Mouse (Mus musculus) forebrain, embryonic 16.5 days (tissue): ENCODE data around the gene Ppp2r2c. TPM values are rescaled to one million over a fixed set of nuclear protein-coding genes. Genes with fewer than 3 reads are reported as not detected.

Source experiments
- ATAC-seq: fragments of 200-750 bp; cut with Nextera tagmentation; 2 replicates; pipeline ENCODE4 v1.8.0; 2017; ENCODE audit warnings: mild to moderate bottlenecking, moderate library complexity
- H3K27ac ChIP-seq: fragments of 300-500 bp; sonication (generic); 2 replicates; pipeline ENCODE4 v1.5.1; 2014; ENCODE audit warnings: low read length, control low read depth
- H3K27me3 ChIP-seq: fragments of 300-500 bp; sonication (generic); replicated peaks from 2 replicates; pipeline ENCODE4 v1.6.1; 2014; ENCODE audit warnings: low read length; ENCODE audit not compliant: control insufficient read depth, insufficient read depth
- H3K36me3 ChIP-seq: fragments of 300-500 bp; sonication (generic); 2 replicates; pipeline ENCODE4 v1.6.1; 2014; ENCODE audit not compliant: control insufficient read depth, insufficient read depth
- H3K4me1 ChIP-seq: fragments of 300-500 bp; sonication (generic); replicated peaks from 2 replicates; pipeline ENCODE4 v1.6.1; 2014; ENCODE audit warnings: low read length; ENCODE audit not compliant: control insufficient read depth, insufficient read depth
- H3K4me2 ChIP-seq: fragments of 300-500 bp; sonication (generic); 2 replicates; pipeline ENCODE4 v1.6.1; 2014; ENCODE audit warnings: mild to moderate bottlenecking, low read length, control low read depth
- H3K4me3 ChIP-seq: fragments of 300-500 bp; sonication (generic); replicated peaks from 2 replicates; pipeline ENCODE4 v1.5.1; 2014; ENCODE audit warnings: mild to moderate bottlenecking, low read length, control low read depth
- H3K9ac ChIP-seq: fragments of 300-500 bp; sonication (generic); replicated peaks from 2 replicates; pipeline ENCODE4 v1.6.1; 2014; ENCODE audit warnings: low read depth, low read length, control low read depth
- H3K9me3 ChIP-seq: fragments of 300-500 bp; sonication (generic); 2 replicates; pipeline ENCODE4 v1.6.1; 2016; ENCODE audit warnings: low read length; ENCODE audit not compliant: control insufficient read depth
- WGBS: fragments of 180-500 bp; shearing (Covaris S2); extraction: QIAGEN DNeasy Blood & Tissue Kit; methylation state at CpG from one replicate; pipeline ENCODE4 v1.1.7; 2014; 5-methylcytosine and 5-hydroxymethylcytosine counted together
- polyA plus RNA-seq: library from polyadenylated mRNA; unstranded; fragments of >200 nt; fragmentation: Nextera tagmentation; extraction: Ambion mirVana; gene quantifications from 2 replicates; pipeline ENCODE4 v1.2.1, GENCODE M21; 2015

Gene Ppp2r2c
- 34.2 and 38.3 TPM in 2 replicates for polyA plus RNA-seq

DNA sequence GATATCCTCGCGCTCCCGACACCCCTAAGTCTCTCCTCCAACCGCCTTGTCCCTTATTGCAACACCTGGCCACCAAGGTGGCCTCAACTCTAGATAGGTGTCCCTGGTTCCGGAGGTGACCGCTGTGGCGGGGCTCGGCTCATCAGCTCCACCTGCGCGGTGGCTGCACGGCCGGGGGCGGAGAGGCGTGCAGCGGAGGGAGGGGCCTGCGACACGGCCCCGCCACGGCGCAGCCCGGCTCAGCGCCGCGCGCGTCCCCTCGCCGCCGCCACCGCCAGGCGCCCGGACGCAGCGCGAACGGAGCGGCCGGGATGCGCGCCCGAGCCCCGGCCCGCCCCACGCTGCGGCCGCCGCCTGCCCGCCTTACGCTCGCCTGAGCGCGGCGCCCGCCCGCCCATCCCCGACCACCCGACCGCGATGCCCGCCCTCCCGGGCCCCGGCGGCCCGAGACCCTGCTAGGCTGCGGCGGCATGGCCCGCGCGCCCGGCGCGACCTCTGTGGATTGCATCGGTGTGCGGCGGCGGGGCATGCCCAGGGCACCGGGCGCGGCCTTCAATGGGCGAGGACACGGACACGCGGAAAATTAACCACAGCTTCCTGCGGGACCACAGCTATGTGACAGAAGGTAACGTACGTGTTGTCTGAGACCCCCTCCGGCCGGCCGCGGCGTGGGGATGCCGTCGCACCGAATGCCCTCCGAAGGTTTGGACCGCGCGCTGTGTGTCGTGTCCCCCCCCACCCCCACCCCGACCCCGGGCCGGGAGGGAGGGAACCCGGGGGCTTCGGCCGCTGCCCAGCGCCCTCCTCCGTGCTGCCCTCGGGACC lies at the start of gene Ppp2r2c:
Gene Ppp2r2c (plus strand): TSS at position 248 of the 825 bp plus-strand sequence.
- peaks cover 19% of the 10 kb centered on the region for H3K4me1 ChIP-seq
- ATAC-seq = peak; percentile 63

DNA sequence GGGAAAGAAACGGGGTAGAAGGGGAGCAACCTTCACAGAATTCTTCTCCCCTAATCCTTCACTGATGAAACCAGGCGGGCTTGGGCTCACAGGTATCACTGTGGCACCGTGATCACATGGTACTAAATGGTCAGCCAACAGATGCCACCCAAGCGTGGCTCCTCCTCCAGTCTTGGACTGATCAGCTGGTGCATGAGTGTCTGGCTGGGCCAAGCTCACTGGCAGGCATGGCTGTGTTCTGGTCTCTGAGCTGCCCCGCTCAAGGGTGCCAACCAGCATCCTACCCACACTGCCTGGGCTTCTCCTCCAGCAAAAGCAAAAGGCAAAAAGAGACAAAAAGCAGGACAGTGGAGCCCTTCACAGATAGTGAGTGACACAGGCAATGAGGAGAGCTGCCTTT lies 48.6 kb upstream of the Ppp2r2c start:
- H3K9ac ChIP-seq = no peak overlapping the region
- no peak overlapping the region for H3K4me2 ChIP-seq
- H3K27ac ChIP-seq = no peak overlapping the region
- H3K4me1 ChIP-seq = no peaks in the 10 kb centered on the region
- no peaks in the 10 kb centered on the region for H3K27me3 ChIP-seq
- H3K36me3 ChIP-seq = no peaks in the 10 kb centered on the region
- 86% methylated on average over 5 of the region's 5 CpGs for WGBS
- peaks cover 2% of the 10 kb centered on the region; the same call in 1 of the 2 replicates for H3K9me3 ChIP-seq
- ATAC-seq = no peak
- no peak overlapping the region for H3K4me3 ChIP-seq

More for the DNA sequence above, at the start of gene Ppp2r2c:
- Histone ChIP-seq H3K27me3 (peaks cover 74% of the 10 kb centered on the region), H3K27ac (peak within 1 kb of the TSS; percentile 23; the same call in 1 of the 2 replicates), H3K9ac (peak within 1 kb of the TSS; percentile 72), H3K4me2 (peak within 1 kb of the TSS; percentile 65), H3K36me3 (no peaks in the 10 kb centered on the region), H3K4me3 (peak within 1 kb of the TSS; percentile 57), H3K9me3 (no peaks in the 10 kb centered on the region)
- under 1% methylated on average over 75 of the region's 108 CpGs for WGBS

DNA sequence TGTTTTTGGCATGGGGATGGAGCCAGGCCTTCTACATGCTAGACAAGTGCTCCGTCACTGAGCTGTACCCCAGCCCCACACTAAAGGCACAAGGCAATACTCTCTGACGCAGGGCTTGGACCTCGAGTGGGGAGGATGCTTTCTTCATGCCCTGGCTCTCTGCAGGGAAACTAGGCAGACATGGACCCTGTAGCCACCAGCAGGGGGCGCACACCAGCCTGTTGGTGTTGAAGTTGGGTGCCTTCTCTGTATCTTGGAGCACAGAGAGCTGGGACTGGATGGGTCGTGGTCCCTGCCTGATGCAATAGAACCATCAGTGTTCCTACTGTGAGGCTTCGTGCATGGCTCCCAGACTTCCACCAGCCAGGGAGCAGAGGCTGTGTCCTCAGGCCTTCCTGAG lies 48.2 kb upstream of the Ppp2r2c start:
- H3K36me3 ChIP-seq = no peaks in the 10 kb centered on the region
- peaks cover 2% of the 10 kb centered on the region; the same call in 1 of the 2 replicates for H3K9me3 ChIP-seq
- H3K27me3 ChIP-seq = no peaks in the 10 kb centered on the region
- no peak overlapping the region for H3K27ac ChIP-seq
- ATAC-seq = no peak
- no peaks in the 10 kb centered on the region for H3K4me1 ChIP-seq
- no peak overlapping the region for H3K4me2 ChIP-seq
- no peak overlapping the region for H3K4me3 ChIP-seq
- 39% methylated on average over 6 of the region's 6 CpGs for WGBS
- H3K9ac ChIP-seq = no peak overlapping the region

DNA sequence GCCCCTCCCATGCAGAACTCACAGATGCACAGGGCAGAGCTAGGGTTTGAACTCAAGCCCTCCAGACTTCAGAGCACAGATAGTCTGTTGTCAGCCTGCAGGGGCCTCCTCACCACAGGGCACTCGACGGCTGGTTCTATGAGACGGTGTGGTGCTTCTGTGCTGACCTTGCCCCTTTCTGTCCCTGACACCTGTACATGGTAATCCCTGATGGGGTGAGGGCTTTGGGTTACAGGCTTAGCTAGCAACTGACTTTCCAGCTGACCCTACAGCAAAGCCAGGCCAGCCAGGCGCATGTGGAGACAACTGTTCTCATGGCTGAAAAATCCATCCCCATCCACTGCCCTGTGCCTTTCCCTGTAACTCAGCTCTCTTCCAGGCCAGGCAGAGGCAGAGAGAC lies 45.4 kb upstream of the Ppp2r2c start:
- Histone ChIP-seq H3K9ac (no peak overlapping the region), H3K9me3 (peaks cover 2% of the 10 kb centered on the region; the same call in 1 of the 2 replicates), H3K4me3 (no peak overlapping the region), H3K27me3 (no peaks in the 10 kb centered on the region), H3K36me3 (no peaks in the 10 kb centered on the region), H3K27ac (no peak overlapping the region), H3K4me1 (no peaks in the 10 kb centered on the region), H3K4me2 (no peak overlapping the region)
- WGBS = 95% methylated on average over 4 of the region's 4 CpGs
- no peak for ATAC-seq

DNA sequence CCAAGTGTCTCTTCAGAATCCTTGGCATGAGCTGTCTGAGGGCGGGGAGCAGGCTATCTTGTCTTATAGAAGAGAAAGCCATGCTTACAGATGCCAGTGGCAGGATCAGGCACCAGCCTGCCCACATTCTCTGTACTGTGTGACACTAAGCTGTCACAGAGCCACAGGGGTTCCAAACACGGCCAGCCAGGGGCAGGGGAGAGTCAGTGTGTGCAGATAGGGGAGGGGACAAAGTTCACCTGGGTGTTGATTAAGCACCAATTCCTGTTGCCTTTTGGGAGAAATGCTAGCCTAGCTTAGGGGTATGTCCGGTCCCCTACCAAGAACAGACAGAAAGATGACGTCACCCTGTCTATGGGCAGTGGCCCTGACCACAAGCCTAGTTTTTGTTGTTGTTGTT lies 39.2 kb upstream of the Ppp2r2c start:
- 75% methylated on average over 4 of the region's 4 CpGs for WGBS
- Histone ChIP-seq H3K4me2 (no peak overlapping the region), H3K9me3 (no peaks in the 10 kb centered on the region), H3K4me3 (no peak overlapping the region), H3K27me3 (no peaks in the 10 kb centered on the region), H3K27ac (no peak overlapping the region), H3K36me3 (no peaks in the 10 kb centered on the region), H3K4me1 (peaks cover 10% of the 10 kb centered on the region), H3K9ac (no peak overlapping the region)
- no peak for ATAC-seq

DNA sequence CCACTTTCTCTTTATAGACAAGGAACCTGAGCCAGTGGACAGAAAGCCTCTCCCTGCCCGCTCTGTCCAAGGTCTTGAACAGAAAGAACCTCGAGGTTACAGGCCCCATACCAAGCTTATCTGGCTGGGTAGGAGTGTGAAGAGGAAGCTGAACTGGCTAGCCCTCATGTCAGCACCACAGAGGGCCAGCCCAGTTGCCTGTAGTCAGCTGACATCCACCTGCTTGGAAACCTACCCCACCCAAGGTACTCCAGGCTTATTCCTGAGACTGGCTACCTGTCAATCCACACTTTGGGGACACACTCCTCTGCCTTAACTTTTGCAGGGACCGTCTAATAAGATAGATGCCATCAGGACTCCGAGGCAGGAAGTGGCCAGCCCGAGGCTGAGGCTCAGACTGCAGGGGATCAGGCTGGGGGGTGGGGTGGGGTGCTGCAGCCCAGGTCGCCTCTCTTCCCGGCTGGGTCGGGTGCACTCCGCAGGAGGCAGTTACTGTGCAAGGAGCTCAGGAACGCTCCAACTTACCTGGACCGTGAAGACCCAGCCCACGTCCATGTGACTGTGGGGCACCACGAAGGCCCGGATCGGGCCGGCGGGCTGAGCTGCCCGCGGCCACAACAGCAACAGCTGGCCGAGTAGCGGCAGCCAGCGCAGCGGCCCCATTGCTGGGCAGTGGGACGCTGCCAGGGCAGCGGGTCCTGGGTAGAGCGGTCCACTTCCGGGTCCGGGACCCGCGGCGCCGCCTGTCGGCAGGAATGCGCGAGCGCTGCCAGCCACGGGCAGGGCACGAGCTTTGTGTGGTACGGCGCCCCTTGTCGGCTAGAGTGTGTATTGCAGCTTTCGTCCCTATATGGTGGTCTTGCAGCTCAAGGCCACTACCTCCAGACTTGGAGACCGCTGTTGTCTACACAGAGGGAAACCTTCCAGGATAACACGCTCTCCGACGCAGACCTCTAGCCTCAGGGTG lies 38.1 kb upstream of the Ppp2r2c start, which contains the start of gene Man2b2:
Gene Man2b2 (minus strand): TSS at position 741 of the 967 bp plus-strand sequence.
- H3K27ac ChIP-seq = no peak within 1 kb of the TSS
- no peaks in the 10 kb centered on the region for H3K27me3 ChIP-seq
- peak within 1 kb of the TSS; percentile 71 for H3K4me2 ChIP-seq
- ATAC-seq = peak; percentile 89
- H3K4me3 ChIP-seq = peak within 1 kb of the TSS; percentile 52
- H3K4me1 ChIP-seq = peaks cover 10% of the 10 kb centered on the region
- H3K9ac ChIP-seq = peak within 1 kb of the TSS; percentile 61
- no peaks in the 10 kb centered on the region for H3K36me3 ChIP-seq
- WGBS = 4% methylated on average over 46 of the region's 46 CpGs
- no peaks in the 10 kb centered on the region for H3K9me3 ChIP-seq

DNA sequence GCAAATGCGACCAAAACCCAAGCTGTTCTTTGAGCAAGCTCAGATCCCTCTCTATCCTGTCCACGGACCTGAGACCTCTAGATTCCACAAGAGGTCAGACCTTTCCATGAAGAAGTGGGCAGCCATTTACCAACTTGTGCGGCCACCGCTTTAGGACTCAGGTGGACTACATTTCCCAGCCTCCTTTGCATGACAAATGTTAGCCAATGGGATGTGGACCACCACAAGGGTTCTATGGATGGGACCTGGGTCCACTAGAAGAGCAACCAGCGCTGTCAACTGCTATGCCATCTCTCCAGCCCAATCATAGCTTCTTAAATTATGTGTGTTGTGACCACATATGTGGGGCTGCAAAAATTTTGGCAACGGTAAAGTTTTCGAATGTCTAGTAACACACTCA lies 37.0 kb upstream of the Ppp2r2c start:
- Histone ChIP-seq H3K4me1 (peaks cover 10% of the 10 kb centered on the region), H3K9me3 (no peaks in the 10 kb centered on the region), H3K9ac (no peak overlapping the region), H3K4me2 (no peak overlapping the region), H3K4me3 (no peak overlapping the region), H3K36me3 (no peaks in the 10 kb centered on the region), H3K27me3 (no peaks in the 10 kb centered on the region), H3K27ac (no peak overlapping the region)
- WGBS = 69% methylated on average over 7 of the region's 7 CpGs
- no peak for ATAC-seq

DNA sequence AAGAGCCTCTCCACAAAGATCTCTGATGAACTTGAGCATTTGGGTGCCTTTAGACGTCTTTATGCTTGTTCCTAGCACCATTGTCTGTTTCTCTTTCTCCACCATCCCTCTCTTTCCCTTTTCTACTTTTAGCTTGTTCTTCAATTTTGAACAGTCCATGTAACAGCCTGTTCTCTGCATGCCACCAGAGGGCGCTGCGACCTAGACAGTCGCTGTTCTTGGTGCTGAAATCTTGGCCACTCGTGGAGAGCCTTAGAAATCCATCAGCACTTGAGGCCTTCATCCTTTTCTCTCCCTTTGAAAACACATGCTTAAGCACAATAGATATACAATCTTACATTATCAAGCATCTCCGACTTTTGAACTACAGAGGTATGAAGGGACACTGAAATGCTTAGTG lies 32.4 kb upstream of the Ppp2r2c start:
- Histone ChIP-seq H3K4me2 (no peak overlapping the region), H3K9ac (no peak overlapping the region), H3K9me3 (no peaks in the 10 kb centered on the region), H3K4me3 (no peak overlapping the region), H3K27ac (no peak overlapping the region), H3K27me3 (no peaks in the 10 kb centered on the region), H3K4me1 (peaks cover 2% of the 10 kb centered on the region), H3K36me3 (no peaks in the 10 kb centered on the region)
- WGBS = 2% methylated on average over 6 of the region's 6 CpGs
- peak; percentile 69; the same call in 1 of the 2 replicates for ATAC-seq

DNA sequence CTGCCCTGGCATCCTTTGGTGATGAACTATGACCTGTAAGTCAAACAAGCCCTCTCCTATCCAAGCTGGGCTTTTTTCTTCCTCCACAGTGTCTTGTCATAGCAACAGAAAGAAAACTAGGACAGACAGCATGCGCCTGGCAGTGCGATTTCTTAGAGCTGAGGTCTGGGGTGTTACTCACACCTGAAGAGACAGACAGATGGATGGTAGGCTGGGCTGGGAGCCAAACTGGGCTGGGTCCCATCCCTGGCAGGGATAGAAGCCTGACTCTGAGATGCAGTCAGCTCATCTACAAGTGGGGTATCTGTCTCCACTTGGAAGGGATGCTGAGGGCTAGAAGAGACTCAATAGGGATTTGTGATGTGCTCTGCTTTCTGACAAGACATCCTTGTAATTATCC lies 29.3 kb upstream of the Ppp2r2c start:
- Histone ChIP-seq H3K4me1 (no peaks in the 10 kb centered on the region), H3K36me3 (no peaks in the 10 kb centered on the region), H3K9ac (no peak overlapping the region), H3K4me3 (no peak overlapping the region), H3K9me3 (no peaks in the 10 kb centered on the region), H3K4me2 (no peak overlapping the region), H3K27me3 (no peaks in the 10 kb centered on the region), H3K27ac (no peak overlapping the region)
- peak; percentile 51; the same call in 1 of the 2 replicates for ATAC-seq
- WGBS = 49% methylated on average over 2 of the region's 2 CpGs
